Mouse (Mus musculus) cerebellum, postnatal 36 days (tissue): ENCODE measurements at regions not wholly inside any gene's neighbourhood (a gene's known extent, or its start where the extent isn't known, plus 50 kb on each side); places are given as distances from the start of the nearest gene placed in this dataset.

Experiments used
- DNase-seq, 2 experiments: peaks; one replicate each; pipeline ENCODE4 v3.0.0; 2021 to 2022; ENCODE audit warnings: mixed read lengths in 2 of 2

- no peak for DNase-seq
These were observed 484.3 kb downstream of the Nuf2 start for GRCm38 (mm10) chr1:169046791-169047525.

DNA sequence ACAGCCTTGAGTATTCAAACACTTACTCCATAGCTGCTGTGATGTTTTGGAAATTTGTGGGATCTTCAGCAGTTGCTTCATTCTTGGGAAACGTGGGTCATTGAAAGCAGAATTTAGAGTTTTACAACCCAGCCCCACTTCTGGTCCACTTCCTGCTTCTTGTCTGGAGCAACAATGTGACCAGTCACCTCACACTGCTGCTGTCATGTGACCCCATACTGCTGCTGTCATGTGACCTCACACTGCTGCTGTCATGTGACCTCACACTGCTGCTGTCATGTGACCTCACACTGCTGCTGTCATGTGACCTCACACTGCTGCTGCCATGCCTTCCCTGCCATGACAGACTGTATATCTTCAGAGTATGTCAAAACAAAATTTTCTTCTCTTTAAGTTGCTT lies 497.7 kb downstream of the Nuf2 start:
- no peak for DNase-seq

DNA sequence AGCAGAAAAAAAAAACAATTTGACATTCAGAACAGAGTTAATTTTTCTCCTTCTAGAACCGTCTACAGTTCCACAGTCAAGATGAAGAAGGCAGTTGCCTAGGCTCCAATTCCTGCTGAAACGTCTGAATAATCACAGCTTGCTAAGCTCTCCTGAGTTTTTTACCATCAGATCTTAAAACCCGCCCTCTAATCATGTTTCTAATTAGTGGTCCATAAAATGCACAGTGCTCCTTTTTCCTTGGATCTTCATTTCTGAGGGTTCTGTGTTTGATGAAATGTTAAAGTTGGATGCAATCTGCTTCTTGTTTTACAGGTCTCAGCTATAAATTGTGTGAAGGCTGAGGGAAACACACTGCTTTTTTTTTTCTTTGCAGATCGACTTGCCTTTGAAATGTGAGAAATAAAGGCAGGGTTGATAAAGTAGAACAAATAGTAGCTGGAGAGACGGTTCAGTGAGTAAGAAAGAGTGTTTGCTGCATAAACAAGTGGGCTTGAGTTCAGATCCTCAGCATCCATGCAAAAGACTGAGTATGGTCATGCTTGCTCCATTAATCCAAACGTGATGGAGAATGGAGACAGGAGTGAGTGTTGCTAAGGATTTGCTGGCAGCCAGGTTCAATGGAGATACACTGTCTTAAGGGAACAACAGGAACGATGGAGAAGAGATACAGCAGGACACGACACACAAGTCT lies 499.3 kb downstream of the Nuf2 start:
- no peak for DNase-seq

DNA sequence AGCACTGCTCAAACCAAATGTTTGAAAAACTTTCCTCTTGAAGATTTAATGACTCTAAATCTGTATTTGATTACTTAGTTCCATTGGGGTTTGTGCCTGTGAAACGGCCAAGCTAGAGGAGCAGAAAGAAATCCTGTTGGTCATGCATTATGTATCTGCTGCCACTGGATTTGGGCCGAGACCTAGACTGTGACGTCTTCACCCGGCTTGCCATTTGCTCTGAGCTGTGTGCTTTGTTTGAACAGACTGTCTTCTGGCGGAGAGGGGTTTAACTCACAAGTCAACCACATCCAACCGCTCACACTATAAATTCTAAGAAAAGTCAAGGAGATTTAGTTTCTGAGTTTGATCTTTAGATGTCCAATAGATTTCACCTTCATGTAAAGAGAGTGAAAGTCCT lies 503.6 kb downstream of the Nuf2 start:
- DNase-seq = no peak

- DNase-seq = no peak
These were observed 504.0 kb downstream of the Nuf2 start for GRCm38 (mm10) chr1:169027241-169027640.

- no peak for DNase-seq
These were observed 506.7 kb downstream of the Nuf2 start for GRCm38 (mm10) chr1:169024531-169024930.

GRCm38 (mm10) chr1:168991506-168992244 lies 539.6 kb downstream of the Nuf2 start:
- no peak for DNase-seq

DNA sequence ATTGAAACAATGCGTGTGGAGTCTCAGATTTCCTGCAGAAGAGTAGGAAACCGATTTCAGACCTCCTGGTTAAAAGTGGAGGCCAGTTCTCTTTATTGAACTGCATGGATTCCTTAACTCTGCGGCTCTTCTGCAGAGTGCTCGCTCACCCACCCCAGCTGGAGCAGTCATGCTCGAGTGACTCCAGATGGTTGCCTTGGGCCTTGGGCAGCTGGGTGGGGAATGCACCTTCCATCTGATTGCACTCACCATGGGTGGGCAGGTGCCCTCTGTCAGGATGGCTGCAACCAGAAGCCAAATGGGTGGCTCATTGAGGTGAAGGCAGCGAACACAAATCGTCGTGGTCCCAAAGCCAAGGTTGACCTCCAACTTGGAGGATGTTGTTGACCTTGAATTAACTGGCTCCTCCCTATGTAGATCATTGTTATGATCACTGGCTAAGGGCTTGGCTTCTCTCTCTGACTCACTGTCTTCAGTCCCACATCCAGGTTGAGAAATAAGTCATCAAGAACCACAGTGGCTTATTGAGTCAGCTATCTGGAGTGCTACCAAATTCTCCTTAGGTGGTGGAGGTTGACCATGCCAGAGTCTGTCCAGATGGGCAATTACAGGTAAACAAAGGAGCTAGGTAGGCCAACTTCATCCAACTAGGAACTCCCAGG lies 543.1 kb upstream of the Pbx1 start:
- no peak for DNase-seq

GRCm38 (mm10) chr1:168969402-168969801 lies 537.3 kb upstream of the Pbx1 start:
- DNase-seq = no peak

DNA sequence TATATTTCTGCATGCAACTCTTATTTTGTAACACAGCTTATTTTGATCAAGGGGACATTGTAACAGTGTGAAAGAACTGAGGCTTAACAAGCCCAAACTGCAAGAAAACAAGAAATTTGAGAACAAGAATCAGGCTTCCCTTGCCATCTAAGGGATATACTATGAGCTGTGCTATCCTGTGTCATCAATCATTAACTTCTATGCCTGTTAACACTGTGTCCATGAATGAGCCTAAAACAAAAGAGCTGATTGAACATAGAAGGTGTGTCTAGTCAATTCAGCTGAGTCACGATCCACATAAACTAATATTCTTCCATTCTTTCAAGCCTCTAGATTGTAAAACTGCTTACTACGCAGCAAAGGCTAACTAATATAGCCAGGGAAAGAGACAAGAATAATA lies 535.3 kb upstream of the Pbx1 start:
- no peak for DNase-seq

GRCm38 (mm10) chr1:168964467-168964904 lies 532.4 kb upstream of the Pbx1 start:
- DNase-seq = no peak

- no peak for DNase-seq
These were observed 518.9 kb upstream of the Pbx1 start for GRCm38 (mm10) chr1:168950947-168951346.

- no peak for DNase-seq
These were observed 492.2 kb upstream of the Pbx1 start for GRCm38 (mm10) chr1:168924100-168924815.

GRCm38 (mm10) chr1:168918331-168919076 lies 486.4 kb upstream of the Pbx1 start:
- no peak for DNase-seq

- DNase-seq = no peak
These were observed 476.7 kb upstream of the Pbx1 start for GRCm38 (mm10) chr1:168908684-168909175.

DNA sequence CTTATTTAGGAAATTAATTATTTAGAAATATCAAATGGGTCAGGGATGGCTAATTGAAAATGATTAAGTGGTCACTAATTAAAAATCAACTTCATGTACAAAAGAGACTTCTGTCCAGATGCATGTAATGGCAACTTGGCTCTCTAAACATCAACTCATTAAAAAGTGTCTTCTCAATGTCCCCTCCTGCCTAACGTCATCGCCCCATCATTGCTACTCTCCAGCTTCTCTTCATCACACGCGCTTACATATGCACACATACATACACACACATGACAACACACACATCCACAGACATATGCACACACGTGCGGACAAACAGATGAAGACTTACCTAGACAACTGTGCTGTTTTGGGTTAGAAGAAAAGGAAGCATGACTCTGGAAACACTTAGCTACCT lies 476.1 kb upstream of the Pbx1 start:
- DNase-seq = no peak

DNA sequence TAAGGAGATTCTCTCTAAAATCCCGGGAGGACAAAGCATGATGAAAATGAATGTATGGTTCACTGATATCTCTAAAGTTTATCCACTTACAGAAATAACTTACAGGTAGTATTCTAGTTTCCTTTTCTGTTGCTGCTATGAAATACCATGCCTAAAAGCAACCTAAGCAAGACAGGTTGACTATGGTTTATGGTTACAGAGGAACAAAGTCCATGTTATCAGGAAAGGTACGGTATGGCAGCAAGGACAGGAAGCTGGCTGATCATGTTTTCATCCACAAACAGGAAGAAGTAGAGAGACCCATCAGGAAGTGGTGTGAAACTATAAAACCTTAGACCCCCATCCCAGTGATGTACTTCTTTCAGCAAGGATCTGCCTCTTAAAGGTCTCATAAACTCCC lies 466.4 kb upstream of the Pbx1 start:
- DNase-seq = no peak

GRCm38 (mm10) chr1:168861577-168861976 lies 429.5 kb upstream of the Pbx1 start:
- DNase-seq = no peak

DNA sequence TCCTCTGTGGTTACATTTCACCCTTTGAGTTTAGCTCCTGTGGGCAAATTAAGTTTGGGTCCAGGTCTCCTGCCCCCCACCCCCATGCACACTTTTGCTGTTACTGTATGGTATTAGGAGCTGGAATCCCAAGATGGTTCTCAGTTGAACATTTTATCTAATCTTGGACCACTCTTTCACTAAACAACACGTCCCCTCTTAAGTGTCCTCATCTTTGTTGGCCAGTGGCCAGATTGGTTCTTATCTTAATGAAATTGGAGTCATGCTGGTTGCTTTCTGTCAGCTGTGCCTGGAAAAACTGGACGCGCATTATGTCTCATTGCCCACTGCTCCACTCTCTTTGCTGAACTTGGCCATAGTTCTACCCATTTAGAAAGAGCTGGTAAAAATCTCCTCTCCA lies 391.1 kb upstream of the Pbx1 start:
- DNase-seq = no peak

- DNase-seq = peak in 1 of 2 experiments; percentile 6
These were observed 386.3 kb upstream of the Pbx1 start for GRCm38 (mm10) chr1:168818381-168818780.

DNA sequence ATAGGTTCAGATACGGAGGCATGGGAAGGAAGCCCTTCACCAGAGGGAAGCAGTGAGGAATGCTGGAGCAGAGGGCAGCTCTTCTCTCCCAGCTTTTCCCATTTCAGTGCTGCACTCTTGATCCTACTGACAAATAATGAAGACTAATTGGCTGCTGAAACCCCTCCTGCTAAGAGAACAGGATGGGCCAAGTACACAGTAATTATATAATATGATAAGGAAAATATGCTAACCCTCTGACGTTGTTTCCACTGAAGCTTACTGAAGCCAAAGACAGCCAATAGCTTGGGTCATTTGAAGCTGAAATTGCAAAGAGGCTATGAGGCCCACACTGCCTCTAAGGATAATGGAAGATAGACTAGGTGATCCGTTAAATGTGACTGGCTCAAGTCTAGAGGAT lies 375.0 kb upstream of the Pbx1 start:
- no peak for DNase-seq

GRCm38 (mm10) chr1:168805442-168805841 lies 373.4 kb upstream of the Pbx1 start:
- no peak for DNase-seq
